Mouse (Mus musculus): ENCODE results near the gene Trpc5.

Gene Trpc5

GRCm38 (mm10) chrX:144688142-144688206 lies at the start of gene Trpc5:
Gene Trpc5 (minus strand): TSS chrX:144688180.
- DNase-seq (ENCODE audit: low read depth) = no peak

DNA sequence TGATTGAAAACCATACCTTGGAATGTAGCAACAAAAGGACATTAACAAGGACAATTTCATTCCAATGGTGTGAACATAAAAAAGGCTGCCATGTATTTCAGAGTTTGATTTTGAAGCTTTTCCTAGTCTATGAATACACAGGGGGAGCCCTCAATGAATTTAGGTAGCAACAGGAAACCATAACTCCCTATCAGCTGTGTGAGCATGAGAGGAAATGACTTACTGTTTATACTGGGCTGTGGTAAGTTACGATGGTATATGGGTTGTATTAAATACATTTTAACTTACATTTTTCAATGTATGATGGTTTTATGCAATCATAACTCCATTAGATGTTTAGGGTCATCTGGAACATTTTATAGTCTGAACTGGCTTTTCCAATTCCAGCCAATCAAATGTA lies 28.4 kb upstream of the Trpc5 start:
- DNase-seq (ENCODE audit: low read depth) = no peak

- DNase-seq (ENCODE audit: low read depth) = no peak
These were observed 1.8 kb upstream of the Trpc5 start for GRCm38 (mm10) chrX:144689859-144690181.

GRCm38 (mm10) chrX:144689119-144689858 lies 1.3 kb upstream of the Trpc5 start:
- DNase-seq (ENCODE audit: low read depth) = no peak

DNA sequence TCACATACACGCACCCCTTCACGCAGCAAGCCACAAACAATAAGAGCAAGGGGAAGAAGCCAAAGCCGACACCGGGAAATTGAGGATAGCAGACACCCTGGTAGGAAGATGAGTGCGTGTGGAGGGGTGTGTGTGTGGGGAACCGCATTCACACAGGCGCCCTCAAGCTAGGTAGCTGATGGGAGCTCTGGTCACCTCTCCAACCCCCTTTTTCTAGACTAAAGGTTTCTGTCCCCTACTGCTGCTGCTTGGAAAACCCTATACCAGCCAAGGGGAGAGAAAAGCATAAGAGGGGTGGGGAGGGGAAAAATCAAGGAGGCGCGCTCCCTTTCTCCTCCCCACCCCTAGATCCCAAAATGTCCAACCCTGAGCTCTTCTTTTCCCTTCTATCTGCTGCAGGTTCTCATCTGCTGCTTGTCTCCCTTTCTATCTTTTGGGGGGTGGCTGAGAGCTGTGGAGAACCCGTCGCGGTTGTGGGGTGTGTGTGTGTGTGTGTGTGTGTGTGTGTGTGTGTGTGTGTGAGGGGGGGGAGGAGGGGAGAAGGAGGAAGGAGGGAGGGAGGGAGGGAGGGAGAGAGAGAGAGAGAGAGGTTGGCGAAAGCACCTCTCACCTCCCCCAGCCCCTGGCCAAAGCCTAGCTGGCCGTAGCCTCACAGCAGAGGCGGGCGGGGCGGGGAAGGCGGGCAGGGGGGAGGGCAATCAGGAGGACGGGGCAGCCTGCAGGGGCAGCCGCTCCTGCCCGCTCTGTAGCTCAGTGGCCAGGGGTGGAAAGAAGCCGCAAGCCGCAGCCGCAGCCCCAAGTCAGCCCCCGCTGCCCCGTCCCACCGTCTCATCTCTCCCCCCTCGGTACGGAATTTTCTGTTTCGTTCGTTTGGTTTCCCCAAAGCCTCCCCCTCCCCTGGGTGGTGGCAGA lies 483 bp upstream of the Trpc5 start, which contains the start of gene Rtl4:
Gene Rtl4 (plus strand): TSS at position 701 of the 912 bp plus-strand sequence.
- no peak for DNase-seq (ENCODE audit: low read depth)

DNA sequence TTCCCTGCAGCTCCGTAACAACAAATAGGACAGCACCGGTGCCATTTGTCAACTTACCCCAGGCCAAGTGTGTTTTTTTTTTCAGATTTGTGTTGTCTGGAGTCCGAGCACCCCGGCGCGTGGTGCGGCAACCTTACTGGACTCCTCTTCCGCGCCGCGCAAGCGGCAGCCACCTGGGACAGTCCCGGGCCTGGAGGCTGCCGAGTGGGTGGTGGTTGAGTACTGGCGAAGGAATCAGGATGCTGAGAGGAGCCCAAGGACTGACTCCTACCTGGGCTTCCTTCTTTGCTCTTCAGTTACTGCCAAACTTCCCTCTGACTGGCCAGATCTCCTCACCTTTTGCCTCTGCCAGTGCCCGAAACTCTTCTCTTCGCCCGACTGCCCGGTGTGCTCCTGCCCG lies 238 bp downstream of the Trpc5 start:
- no peak for DNase-seq (ENCODE audit: low read depth)

- DNase-seq (ENCODE audit: low read depth) = no peak
These were observed 35.8 kb downstream of the Trpc5 start for GRCm38 (mm10) chrX:144652196-144652595.

DNA sequence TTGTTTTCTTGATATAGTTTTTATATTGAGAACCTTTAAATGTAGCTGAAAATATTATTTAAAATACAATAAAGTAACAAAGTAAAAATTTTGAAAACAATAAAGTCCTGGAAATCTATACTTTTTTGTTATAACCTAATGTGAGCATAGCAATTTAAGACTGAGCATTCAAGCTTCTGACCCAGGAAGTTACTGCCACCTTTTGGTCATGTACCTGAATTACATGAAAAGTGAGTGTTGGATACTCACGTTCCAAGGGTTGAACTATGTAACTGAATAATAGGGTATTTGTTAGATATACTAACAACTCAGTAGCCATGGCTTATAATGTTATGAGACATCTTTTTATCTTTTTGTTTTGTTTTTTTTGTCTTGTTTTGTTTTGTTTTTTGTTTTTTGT lies 42.6 kb downstream of the Trpc5 start:
- DNase-seq (ENCODE audit: low read depth) = peak; percentile 1

GRCm38 (mm10) chrX:144644756-144645155 lies 43.2 kb downstream of the Trpc5 start:
- DNase-seq (ENCODE audit: low read depth) = no peak

DNA sequence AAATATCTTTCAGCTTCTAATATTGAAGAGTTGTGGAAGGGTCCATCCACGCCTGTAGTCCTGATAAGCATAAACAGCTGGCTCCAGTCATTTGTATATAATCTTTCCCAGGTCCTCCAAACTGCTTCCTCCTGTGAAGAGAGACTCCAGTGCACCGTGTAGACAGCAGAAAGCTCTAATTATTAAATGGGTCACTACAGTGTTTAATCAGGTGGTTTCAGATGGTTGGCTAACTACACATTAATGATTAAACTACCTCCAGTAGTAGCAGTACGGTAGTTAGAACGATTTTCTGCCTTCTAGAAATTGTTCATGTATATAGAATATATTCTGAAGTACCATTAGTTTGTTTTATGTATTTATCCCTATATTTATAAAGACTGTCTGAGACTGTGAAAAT lies 75.2 kb downstream of the Trpc5 start:
- DNase-seq (ENCODE audit: low read depth) = no peak

- DNase-seq (ENCODE audit: low read depth) = no peak
These were observed 151.5 kb downstream of the Trpc5 start for GRCm38 (mm10) chrX:144536431-144536830.

DNA sequence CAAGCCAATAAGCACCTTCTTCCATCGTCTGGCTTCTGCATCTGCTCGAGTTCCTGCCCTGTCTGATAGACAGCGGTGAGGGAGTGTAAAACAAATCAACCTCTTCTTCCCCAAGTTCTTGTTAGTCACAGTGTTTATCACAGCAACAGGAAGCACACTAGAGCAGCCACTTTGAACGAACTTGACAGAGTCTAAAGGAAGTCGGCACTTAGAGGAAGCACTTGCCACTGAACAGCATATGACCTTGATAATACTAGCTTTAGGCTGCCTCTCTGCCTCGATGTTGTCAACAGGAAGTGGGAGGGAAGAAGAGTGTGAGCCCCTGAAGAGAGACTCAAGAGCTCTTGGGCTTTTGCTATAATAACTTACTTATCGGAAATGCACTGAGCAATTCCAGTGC lies 161.9 kb downstream of the Trpc5 start:
- DNase-seq (ENCODE audit: low read depth) = no peak

DNA sequence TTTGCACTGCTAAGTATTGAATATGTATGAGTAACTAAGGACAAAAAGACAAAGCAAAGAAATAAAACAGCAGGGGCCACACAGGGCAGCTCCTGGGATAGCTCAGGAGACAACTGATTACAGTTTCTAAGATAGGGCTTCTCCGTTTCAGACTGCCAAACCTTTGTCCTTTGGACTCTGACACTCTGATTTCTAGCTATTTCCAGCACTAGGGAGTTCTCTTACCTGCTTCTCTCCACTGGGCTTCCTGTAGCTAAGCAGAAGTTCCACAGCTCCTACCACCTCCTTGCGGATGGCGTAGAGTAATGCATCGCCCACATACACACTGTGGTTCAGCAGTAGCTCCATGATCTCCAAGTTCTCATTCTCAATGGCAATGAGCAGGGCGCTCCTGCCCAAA lies 164.7 kb downstream of the Trpc5 start:
- no peak for DNase-seq (ENCODE audit: low read depth)

DNA sequence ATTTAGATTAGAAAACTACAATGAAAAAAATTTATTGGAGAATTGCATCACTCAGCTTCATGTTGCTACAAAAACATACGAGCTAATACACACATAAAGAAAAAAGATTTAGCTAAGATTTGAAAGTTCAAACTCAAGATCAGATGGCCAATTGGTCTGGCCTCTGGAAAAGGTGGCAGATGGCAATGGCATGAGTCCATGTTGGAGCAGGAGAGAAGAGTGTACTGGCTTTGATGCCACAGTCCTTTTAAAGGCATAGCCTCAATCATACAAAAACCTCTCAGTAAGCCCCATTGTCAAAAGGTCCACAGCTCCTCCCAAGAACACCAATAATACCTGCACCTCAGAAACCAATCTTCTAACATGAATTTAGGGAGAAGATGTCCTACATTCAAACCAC lies 196.6 kb downstream of the Trpc5 start:
- no peak for DNase-seq (ENCODE audit: low read depth)

- DNase-seq (ENCODE audit: low read depth) = no peak
These were observed 223.6 kb downstream of the Trpc5 start for GRCm38 (mm10) chrX:144464416-144464815.

DNA sequence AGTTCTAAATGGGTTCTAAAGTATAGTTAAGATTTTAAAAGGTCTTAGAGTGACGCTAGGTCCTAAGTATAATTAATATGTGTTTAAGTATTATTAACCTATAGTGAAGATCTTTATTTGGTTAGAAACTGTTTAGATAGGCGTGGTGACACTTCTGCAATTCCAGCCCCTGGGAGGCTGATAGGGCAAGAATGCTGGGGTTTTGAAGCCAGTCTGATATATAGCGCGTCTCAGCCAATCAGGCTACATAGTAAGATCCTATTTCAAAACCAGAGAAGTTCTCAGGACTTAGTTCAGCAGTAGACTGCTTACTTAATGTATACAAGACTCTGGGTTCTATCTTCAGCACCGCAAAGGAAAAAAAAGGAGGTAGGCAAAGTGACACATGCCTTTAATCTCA lies 231.7 kb downstream of the Trpc5 start, which contains the start of gene Trpc5os:
Gene Trpc5os (plus strand): TSS at position 301 of the 400 bp plus-strand sequence.
- no peak for DNase-seq (ENCODE audit: low read depth)

DNA sequence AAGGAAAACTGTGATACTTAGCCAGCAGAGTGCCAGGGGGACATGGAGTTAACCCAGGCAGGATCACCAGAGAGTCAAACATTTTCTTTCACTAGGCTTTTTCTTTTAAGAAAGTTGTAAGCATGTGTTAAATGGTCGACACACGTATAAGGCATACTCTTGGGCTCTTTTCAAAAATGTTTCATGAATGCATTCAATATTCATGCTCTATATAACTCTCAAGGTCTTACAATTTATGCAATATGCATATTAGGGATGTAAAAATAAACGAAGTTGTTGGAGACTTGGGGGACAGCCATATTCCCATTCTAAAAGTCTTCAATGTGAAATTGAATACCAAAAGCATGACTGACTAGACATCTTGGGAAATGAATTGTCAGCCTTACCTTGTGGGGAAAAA lies 264.1 kb downstream of the Trpc5 start:
- no peak for DNase-seq (ENCODE audit: low read depth)

DNA sequence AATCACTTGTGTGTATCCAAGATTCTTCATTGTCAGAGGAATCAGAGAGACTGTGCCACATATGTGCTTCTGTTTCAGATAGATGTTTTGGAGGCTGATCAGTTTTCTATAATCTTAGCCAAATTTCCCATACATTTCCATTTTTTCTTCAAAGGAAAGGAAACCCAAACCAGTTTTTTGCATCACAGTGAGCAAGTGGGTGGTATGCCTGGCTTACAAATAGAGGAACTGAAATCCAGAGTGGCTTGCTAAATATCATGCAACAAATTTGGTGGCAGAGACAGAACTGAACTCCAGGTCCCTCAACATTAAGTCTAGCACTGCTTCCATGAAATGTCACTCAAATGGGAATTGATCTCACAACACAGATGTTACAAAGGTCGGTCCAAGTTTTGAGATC lies 266.9 kb downstream of the Trpc5 start:
- no peak for DNase-seq (ENCODE audit: low read depth)

- DNase-seq (ENCODE audit: low read depth) = no peak
These were observed 267.7 kb downstream of the Trpc5 start for GRCm38 (mm10) chrX:144420259-144420658.

DNA sequence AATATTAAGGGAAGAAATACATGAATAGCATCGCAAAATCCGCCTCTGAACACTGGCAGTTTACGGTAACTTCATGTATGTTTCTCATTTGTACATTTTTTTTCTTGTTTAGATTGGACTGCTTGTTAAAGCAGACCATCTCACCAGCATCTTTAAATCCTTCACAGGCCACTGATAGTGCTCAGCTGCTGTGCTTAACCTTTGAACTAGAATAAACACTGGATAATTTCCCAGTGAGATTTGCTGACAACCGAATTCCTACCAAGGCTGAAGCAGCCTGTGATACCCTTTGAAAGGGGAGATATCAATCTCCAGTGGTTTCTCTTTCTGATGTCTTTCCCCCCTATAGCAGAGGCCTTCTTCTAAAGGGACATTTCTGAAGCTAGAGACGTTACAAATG lies 279.9 kb downstream of the Trpc5 start:
- no peak for DNase-seq (ENCODE audit: low read depth)

- DNase-seq (ENCODE audit: low read depth) = peak; percentile 54
These were observed 284.5 kb downstream of the Trpc5 start for GRCm38 (mm10) chrX:144403526-144403925.

DNA sequence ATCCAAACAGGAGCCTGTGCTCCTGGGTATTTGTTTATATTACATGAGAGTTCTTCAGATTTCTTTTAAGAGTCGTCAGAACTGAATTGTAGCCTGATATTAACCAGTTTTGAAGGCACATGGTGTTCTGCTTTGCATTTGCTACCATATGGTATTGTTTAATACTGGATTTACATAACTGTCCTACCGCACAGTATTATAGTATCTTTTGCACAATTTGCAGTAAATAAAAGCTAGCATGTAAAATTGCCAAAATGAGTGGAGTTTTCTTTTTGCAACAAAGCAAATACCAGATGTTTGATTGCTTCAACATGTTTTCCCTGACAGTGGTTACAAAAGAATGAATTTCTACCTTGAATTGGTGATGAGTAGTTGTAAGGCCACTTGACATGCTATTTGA lies 313.8 kb downstream of the Trpc5 start:
- peak; percentile 5 for DNase-seq (ENCODE audit: low read depth)

DNA sequence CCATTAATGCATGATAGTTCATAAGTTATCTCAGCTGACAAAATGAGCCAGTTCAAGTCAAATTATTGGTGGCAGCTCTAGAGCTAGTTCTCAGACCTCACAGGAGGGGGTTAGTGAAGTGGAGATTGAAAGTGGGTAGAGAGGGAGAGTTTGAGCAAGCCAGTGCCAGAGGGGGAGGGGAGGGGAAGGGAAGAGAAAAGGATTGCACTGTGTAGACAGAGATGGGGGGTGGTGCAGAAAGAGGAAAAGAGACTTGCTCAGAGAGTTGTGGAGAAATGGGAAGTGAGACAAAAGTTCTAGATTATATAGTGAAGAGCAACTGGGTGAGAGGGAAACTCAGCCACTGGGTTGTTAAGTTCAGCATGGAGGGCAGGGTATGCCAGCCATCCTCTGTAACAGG lies 349.6 kb downstream of the Trpc5 start:
- no peak for DNase-seq (ENCODE audit: low read depth)

GRCm38 (mm10) chrX:144337938-144338337 lies 350.0 kb downstream of the Trpc5 start:
- DNase-seq (ENCODE audit: low read depth) = no peak

Data from NIH3T3 (cell line).